Mouse (Mus musculus): Measurements from ENCODE around the gene Gypa. TPM values are rescaled to one million over a fixed set of nuclear protein-coding genes. Genes with fewer than 3 reads are reported as not detected.

The Gypa gene
- total RNA-seq, 2 experiments from 2014 or later = not detected

DNA sequence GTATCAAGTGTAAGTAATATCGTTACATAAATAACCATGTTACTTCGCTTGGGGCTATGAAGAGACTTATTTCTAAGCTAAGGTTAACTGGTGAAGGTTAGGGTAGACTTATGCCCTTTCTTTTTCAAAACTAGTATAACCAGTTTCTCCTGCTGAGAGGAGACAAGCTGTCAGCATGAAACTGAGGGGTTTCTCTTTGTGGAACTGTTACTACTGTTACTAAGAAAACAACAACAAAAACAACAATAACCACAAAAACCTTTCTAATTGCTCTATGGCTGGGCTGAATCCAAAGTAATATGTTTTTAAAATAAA is 722 bp downstream of the Gypa start:
- intact Hi-C loops (cut with DNase I) = no loop called here

DNA sequence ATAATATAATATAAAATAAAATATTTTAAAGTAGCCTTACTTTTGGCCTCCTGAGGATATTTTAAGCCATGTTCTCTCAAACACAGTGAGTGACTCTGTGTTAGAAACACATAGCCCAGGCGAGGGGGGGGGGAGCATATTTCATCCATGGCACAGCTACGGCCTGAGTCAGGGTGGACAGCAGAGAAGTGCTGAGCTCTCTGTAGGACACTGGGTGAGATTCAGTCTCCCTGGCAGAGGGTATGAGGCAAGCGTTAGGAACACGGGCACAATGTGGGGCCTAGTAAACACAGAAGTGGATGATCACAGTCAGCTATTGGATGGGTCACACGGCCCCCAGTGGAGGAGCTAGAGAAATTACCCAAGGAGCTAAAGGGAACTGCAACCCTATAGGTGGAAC is 1.2 kb downstream of the Gypa start:
- Histone ChIP-seq H3K4me3 (no peak overlapping the region), H3K27ac (no peak overlapping the region)
- TF ChIP-seq CTCF (IDR thresholded peaks at IDR 0.05) = no peak
- intact Hi-C loops (cut with DNase I) = no loop called here
- DNase-seq = no peak

More for the DNA sequence above, 722 bp downstream of the Gypa start:
- no peak for DNase-seq
- Histone ChIP-seq H3K27ac (no peak overlapping the region), H3K4me3 (no peak overlapping the region)
- TF ChIP-seq CTCF (IDR thresholded peaks at IDR 0.05) = no peak

DNA sequence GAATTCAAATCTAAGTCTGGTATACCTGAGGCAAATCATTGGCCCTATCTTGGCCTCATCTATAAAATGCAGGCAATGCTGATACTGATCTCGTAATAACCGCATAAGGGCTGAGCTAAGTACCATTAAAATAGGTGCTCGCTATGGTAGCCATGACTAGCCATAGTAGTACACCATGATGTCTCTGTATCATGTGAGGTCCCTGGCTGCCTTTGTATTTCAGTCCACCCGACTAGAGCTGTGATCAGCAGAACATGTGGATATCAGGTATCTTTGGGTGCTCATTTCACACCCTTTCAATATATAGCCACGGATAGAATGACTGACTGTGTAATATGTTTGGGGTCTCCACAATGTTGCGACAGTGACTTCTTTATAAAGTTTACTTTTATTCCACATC is 1.9 kb downstream of the Gypa start:
- intact Hi-C loops (cut with DNase I) = no loop called here
- no peak overlapping the region for H3K4me3 ChIP-seq
- H3K27ac ChIP-seq = no peak overlapping the region
- DNase-seq = no peak
- TF ChIP-seq CTCF (IDR thresholded peaks at IDR 0.05) = no peak

- H3K27ac ChIP-seq = no peak overlapping the region
- no peak for DNase-seq
- TF ChIP-seq CTCF (IDR thresholded peaks at IDR 0.05) = no peak
- H3K4me3 ChIP-seq = no peak overlapping the region
- intact Hi-C loops (cut with DNase I) = no loop called here
Observed at GRCm38 (mm10) chr8:80497323-80497722, 3.7 kb downstream of the Gypa start.

- Histone ChIP-seq H3K27ac (no peak overlapping the region), H3K4me3 (no peak overlapping the region)
- DNase-seq = no peak
- TF ChIP-seq CTCF (IDR thresholded peaks at IDR 0.05) = no peak
- intact Hi-C loops (cut with DNase I) = no loop called here
Observed at GRCm38 (mm10) chr8:80500244-80500643, 6.7 kb downstream of the Gypa start.

- no peak for DNase-seq
- Histone ChIP-seq H3K27ac (no peak overlapping the region), H3K4me3 (no peak overlapping the region)
- no peak for TF ChIP-seq CTCF (IDR thresholded peaks at IDR 0.05)
- intact Hi-C loops (cut with DNase I) = no loop called here
Observed at GRCm38 (mm10) chr8:80500773-80501172, 7.2 kb downstream of the Gypa start.

DNA sequence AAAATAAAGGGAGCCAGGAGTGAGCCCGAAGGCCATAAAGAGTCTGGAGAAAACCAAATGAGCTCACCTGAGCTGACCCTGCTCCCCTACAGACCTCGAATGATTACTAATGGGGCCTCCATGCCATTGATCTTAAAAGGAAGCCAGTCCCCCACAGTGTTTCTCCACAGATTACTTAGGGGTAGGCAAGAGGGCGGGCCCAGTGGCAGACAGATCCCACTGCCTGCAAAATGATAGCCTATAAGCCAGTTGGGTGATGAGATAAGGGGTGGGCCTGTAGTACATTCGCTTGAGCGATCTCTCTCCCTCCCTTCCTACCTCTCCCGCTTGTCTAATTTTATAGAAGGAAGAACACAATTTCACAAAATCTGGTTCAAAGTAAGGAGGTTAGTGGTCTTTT is 7.7 kb downstream of the Gypa start:
- no peak for TF ChIP-seq CTCF (IDR thresholded peaks at IDR 0.05)
- no peak overlapping the region for H3K27ac ChIP-seq
- no peak overlapping the region for H3K4me3 ChIP-seq
- DNase-seq = no peak
- intact Hi-C loops (cut with DNase I) = no loop called here

DNA sequence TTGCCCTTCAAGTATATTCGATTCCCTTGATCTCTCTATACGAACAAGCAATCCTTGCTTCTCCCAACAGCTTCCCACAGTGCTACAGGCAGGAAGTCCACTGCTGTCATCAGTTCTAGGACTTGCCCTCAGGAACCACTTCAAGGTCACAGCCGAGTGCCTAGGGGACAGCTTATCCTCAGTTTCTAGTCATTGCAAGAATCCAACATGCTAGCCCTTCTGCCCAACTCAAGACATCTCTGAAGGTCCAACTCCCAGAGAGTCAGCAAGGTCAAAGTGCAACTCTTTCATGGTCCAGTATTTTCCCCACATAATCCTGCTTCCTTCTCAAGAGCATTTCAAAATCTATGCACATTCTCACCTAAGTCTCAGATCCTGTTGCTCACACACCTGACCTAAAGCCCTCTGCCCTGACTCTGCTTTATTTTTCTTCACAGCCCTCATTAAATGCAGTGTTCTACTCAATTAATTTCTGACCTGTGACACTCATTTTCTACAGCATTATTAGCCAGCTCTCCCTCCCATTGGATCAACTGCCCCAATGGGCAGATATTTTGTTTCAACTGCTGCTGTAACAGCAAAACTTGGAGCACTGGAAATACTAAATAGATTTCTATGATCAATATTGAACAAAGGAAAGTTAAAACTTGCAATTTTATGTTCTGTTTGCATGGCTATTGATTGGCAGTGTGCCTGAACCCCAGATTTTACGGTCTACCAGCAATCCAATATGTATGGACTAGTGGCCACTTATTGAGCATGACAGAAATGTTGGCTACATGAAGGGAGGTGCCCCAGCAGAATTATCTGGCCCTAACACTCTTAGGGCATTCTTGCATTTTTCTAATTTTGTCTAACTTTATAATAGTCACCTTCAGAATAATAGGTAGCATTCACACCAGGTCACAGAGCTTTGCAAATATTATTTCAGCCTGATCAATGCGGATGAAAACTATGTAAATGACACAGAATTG is 33.1 kb downstream of the Gypa start:
- no peak overlapping the region for H3K4me3 ChIP-seq
- H3K27ac ChIP-seq = no peak overlapping the region
- intact Hi-C loops (cut with DNase I) = no loop called here
- no peak for DNase-seq
- no peak for TF ChIP-seq CTCF (IDR thresholded peaks at IDR 0.05)

DNA sequence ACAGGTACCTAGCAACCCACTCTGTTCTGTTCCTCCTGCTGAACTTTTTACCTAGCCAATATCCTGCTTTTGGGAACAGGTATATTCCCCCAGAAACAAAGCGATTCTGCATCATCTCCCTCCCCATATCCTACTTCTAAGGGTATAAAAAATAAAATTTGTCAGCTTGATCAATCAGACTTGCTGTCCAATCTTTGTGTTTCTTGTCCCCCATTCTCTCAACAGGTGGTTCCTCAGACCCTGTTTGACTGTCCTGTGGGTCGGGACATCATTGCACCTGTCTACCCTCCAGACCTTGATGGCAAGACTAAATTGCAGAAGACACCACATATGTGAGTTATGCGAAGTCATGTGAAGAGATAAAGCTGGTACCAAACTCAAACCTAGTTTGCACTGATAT is 48.3 kb downstream of the Gypa start:
- DNase-seq = no peak

GRCm38 (mm10) chr8:80550436-80550835 is 56.9 kb downstream of the Gypa start:
- TF ChIP-seq CTCF (IDR thresholded peaks at IDR 0.05) = no peak
- intact Hi-C loops (cut with DNase I) = no loop called here
- no peak for DNase-seq
- H3K4me3 ChIP-seq = no peak overlapping the region
- H3K27ac ChIP-seq = no peak overlapping the region

More for the DNA sequence above, 48.3 kb downstream of the Gypa start:
- no peak for TF ChIP-seq CTCF (IDR thresholded peaks at IDR 0.05)
- intact Hi-C loops (cut with DNase I) = no loop called here
- H3K4me3 ChIP-seq = no peak overlapping the region
- H3K27ac ChIP-seq = no peak overlapping the region

GRCm38 (mm10) chr8:80551303-80551702 is 57.7 kb downstream of the Gypa start:
- DNase-seq = no peak
- no peak for TF ChIP-seq CTCF (IDR thresholded peaks at IDR 0.05)
- H3K27ac ChIP-seq = no peak overlapping the region
- H3K4me3 ChIP-seq = no peak overlapping the region
- intact Hi-C loops (cut with DNase I) = no loop called here

GRCm38 (mm10) chr8:80554991-80555390 is 61.4 kb downstream of the Gypa start:
- H3K27ac ChIP-seq = no peak overlapping the region
- no peak overlapping the region for H3K4me3 ChIP-seq
- no peak for TF ChIP-seq CTCF (IDR thresholded peaks at IDR 0.05)
- no peak for DNase-seq
- intact Hi-C loops (cut with DNase I) = no loop called here

Other genes starting within 250 kb of the Gypa start
- not detected for gene Frem3, start 117.3 kb downstream of the Gypa start, total RNA-seq (2021)
- gene Smarca5, start 245.7 kb downstream of the Gypa start, total RNA-seq (2021) = 10 to 100 TPM; 28.6 to 38.4 TPM